Mouse (Mus musculus) kidney, adult 2 months (tissue): ENCODE results near the gene Dedd.

Source experiments
- CTCF ChIP-seq: fragments of 200-500 bp; conservative IDR thresholded peaks from 2 replicates; pipeline ENCODE4 v1.5.1; 2011; ENCODE audit warnings: low read depth, mild to moderate bottlenecking, control low read depth, low read length, moderate library complexity, mixed read lengths; ENCODE audit not compliant: insufficient read depth, insufficient read length
- POLR2A ChIP-seq: fragments of 200-500 bp; IDR thresholded peaks from one replicate; pipeline ENCODE4 v1.6.1; 2011; ENCODE audit warnings: low read depth, low read length, control low read depth

- TF ChIP-seq POLR2A (no peak), CTCF (no peak)
Observed at GRCm38 (mm10) chr1:171343922-171344677, 15.2 kb downstream of the Dedd start.
